Mouse (Mus musculus) heart, postnatal 10 days (tissue): Measurements from ENCODE around the gene Smad6. TPM values are rescaled to one million over a fixed set of nuclear protein-coding genes. Genes with fewer than 3 reads are reported as not detected.

Experiments used
- DNase-seq, 2 experiments: peaks; one replicate each; pipeline ENCODE4 v3.0.0; 2021
- intact Hi-C: fragments of 180-260 bp; cut with DNase I; formaldehyde crosslinking; loops from one replicate; pipeline ENCODE4 v1.15.1; 2025
- total RNA-seq, 2 experiments: library from RNA; stranded (reverse); gene quantifications; 2 replicates each; pipeline ENCODE4 v1.2.3; 2021

Gene Smad6
- total RNA-seq, 2 experiments from 2014 or later, result 16.1 to 19.4 TPM

DNA sequence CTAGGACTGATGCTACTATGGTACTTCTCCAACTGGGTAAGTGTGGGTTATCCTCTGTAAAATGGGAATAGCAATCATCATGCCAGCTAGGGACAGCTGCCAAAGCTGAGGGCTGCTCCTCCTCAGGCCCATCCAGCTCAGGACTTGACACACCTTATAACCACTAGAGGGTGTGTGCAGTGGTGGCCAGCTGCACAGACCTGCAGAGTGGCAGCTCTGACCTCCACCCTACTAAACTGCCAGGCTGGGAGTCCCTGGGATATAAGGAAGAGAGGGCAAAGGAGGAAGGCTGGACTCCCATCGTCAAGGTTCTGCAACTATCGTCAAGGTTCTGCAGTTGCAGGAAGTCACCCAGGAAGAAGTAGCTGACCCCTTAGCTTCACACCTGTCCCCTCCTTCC, 3.1 kb upstream of the Smad6 start:
- intact Hi-C loops, result loop anchor here (1.0 to 5.0 kb wide), 4 partner anchors 26 to 106 kb away; no protein-coding TSS in a partner anchor
- peak; percentile 42 to 45 for DNase-seq

DNA sequence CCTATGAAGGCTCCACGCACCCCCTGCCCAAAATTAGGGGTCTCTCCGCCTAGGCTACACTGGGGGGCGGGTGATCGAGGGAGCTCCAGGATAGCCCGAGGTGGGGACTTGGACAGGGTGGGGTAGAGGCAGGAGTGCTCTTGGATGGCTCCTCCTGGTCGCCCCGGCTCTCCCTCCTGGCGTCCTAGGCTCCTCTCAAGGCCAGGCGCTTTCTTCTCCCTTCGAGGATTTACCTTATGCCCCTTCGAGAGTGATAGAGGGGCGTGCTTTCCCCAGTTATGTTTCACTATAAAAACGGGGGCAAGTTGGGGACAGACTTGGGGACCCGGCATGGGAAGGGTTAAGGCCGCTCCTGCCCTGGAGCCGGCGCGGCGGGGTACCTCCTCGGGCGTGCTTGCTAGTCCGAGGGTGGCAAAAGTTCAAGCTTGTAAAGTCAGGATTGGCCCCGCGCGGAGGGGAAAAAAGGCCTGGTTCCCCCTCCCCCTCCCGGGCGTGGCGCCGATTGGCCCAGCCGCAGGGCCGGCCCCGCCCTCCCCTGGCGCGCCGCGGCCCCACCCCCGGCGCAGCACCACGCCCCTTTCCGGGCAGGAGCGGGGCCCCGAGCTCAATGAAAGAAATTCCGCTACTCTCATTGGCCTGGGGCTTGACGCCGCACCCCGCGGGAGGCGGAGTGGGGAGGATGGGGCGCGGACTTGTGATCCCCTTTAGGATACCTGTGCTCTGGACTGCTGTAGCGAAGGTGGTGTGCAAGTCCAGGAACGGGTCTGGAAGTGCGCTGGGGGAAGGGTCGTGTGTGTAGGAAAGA, 905 bp upstream of the Smad6 start:
- peak; percentile 97 to 98 for DNase-seq
- intact Hi-C loops, result loop anchor here (1.0 kb wide), 1 partner anchor 63 kb away; no protein-coding TSS in a partner anchor

DNA sequence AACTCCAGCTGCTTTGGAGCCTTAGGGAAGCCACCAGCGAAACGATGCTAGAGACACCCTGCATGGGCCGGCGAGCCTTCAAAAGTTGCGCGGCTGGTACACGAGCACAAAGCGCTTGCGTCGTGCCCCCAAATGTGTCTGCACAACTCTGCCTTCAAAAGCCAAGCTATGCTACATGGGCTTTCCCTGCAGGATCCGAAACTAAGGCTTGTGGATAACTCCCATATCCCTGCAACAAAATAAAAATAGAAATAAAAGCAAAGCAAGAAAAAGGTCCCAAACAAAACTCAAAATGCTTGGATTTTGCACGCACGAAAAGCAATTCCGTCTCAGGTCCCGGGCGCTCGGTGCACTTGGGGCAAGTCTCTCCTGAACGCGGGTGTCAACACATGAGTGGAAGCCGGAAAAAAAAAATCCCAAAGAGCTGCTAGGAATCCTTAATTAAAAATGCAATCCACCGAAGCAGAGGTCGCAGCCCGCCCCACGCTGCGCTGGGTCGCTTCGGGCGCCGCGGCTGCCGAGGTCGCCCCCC, 474 bp downstream of the Smad6 start:
- intact Hi-C loops, result no loop called here
- peak in 1 of 2 experiments; percentile 58 for DNase-seq

DNA sequence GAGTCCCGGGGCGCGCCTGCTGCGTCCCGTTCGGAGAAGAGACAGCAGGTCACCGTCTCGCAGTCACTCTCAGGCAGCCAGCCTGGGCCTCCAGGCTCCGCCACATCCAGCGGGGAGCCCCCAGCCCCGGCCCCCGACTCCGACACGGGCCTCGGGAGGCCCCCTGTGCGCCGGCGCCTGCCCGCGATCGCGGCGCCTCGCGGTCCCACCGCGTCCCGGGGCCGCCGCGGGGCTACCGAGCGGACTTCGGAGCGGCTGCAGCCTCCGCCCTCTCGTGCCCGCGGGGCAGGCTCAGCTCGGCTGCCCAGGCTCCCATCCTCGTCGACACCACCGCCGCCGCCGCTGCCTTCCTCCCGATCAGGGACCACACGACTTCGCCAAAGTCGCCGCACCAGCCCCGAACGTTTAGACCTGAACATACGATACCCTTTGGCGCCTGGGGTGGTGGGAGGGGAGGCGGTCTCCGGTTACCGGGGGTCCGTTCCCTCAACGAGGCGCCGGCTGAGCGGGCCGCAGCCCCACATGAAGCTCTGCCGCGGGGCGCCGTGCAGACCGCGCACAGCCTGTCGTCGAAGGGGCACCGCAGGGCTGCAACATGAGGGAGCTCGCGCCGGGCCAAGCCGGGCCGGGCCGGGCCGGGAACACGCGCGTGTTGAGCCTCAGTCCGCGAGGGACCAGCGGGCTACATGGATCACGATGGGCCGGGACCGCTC, 1.1 kb downstream of the Smad6 start:
- peak; percentile 62 for DNase-seq
- intact Hi-C loops, result no loop called here

DNA sequence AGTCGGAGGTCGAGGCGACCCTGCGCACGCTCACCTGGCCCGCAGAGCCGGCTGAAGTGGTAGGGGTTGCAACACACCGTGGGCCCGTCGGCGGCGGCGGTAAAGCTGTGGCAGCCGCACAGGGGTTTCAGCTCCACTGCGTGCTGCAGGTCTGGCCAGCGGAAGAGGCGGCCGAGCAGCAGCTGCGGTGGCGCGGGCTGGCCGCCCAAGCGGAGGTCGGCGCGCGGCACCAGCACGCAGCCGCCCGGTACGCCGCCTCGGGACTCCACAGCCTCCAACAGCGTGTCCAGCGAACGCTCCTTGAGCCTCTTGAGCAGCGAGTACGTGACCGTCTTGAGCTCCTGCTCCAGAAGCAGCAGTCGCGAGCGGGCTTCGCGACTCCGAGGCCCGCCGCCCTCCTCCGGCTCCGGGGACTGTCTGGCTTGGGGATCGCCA, 1.7 kb downstream of the Smad6 start:
- DNase-seq, result peak in 1 of 2 experiments; percentile 66
- intact Hi-C loops, result no loop called here

DNA sequence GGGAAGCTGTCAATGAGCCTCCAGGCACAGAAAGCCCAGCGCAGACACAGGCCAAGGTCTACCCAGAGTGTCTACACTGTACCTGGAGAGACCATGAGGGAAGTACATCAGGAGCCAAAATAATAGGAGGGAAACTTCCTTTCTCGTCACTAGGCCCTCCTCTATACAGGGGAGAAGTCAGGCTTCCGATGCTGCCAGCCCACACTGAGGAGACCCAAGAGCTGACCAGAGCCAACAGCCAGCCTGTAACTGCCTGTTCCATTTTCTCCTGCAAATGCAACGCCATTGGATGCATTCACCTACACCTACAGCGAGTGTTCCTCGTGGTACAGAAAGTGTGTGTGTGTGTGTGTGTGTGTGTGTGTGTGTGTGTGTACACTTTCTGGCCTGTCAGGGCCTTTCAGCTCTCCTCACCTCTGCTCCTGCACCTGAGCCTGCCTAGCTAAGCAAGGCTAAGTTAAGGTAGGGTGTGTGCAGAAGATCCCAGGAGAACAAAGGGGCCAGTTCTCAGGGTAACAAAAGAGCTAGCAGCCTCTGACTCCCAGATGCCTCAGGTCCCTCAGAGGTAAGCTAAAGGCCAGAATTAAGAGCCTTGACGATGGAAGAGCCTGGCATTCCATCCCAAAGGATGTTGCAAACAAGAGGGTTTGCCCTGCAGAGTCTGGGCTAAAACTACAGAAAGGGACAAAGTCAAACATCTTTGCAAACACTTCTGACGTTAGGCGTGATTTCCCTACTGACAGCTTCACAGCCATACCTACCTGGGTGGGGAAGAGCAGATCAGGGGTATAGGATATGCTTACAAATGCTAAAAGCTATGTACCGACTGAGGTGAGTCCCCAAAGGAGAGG, 2.6 kb downstream of the Smad6 start:
- intact Hi-C loops, result no loop called here
- peak; percentile 22 to 30 for DNase-seq

DNA sequence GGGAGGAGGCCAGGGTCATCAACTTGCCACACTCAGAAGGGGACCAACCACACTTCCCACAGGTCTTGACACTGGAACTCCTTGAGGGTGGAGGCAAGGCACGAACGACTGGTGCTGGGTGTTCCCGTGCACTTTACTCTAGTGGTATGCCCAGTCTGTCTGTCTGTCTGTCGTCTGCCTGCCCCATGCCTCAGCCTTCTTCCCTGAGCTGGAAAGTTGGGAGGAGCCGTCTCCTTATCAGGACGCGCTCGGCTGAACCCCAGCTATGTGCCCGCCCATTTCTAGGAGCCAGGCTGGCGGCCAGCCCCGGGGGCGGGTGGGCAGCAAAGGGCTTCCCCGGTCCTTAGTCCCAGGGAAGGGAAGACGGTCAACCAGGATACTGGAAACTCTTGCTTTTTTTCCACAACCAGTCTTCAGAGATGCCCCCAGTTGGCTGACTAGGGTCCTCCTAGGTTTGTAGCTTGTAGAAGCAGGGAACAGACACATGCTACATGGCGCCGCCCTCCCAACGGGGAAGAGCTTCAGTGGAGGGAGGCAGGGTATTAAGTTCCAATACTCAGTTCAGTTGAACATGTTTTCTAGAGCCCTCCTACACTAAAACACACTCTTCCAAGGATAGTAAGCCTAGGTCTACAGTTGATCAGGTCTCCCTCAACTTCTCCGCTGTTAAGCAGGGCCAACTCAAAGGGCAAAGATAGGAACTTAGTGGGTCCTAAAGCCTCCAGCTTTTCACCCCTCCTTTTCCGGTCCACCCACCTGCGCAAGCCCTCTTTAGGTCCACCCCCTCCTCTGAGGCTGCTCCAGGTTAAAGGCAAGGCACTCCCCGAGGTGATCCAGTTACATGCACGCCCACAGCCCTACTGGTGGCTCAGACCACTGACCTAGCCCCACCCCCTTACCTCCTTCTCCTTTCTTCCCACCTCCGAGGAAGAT, 3.7 kb downstream of the Smad6 start:
- intact Hi-C loops, result loop anchor here (2.0 kb wide), 1 partner anchor 25 kb away; no protein-coding TSS in a partner anchor
- DNase-seq, result peak; percentile 67 to 77

DNA sequence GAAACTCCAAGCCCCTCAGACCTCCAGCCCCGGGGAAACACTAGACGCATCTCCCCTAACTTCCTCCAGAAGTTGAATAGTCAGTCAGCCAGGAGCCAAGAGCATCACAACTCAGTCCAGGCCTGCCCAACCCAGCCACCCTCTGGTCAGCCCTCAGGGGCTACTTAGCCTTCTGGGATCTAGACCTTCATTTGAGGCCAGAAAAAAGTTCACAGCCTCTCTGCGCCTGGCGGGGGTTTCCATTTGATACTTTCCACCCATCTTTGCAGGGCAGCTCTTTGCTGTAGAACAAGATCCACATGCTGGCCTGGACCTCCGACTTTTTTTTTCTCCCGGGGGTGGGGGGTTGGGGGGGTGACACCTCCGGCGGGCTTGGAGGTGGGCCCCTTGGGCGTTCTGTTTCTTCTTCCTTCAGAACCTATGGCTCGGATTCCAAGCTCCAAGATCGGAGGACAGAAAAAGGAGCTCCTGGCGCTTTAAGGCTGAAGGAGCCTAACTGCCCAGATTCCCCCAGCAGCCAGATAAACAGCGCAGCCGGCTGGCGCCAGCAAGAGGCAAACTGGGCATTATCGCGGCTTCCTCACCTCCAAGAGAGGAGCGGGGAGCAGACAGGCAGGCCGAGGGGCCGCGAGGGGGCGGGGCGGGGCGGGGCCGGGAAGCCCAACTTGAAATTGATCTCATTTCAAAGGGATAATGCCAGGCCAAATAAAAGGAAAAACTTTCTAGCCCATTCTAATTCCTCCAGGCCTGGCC, 5.0 kb downstream of the Smad6 start:
- intact Hi-C loops, result loop anchor here (2.0 kb wide), 1 partner anchor 24 kb away; no protein-coding TSS in a partner anchor
- DNase-seq, result peak; percentile 79

DNA sequence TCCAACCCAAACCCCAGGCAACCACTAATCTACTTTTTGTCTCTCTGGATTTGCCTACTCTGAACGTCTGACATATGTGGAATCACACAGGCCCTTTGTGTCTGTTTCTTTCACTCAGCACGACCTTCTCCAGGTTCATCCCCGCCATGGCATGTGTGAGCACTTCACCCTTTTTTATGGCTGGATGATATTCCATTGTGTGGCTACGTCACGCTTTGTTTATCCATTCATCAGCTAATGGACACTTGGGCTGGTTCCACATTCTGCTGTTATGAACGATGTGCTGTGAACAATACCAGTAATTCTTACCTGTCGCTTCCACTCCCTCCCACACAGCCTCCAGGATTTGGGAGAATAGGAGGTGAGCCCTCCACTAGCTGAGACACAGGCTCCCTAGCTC, 5.8 kb downstream of the Smad6 start:
- no peak for DNase-seq
- intact Hi-C loops, result loop anchor here (2.0 kb wide), 1 partner anchor 23 kb away; no protein-coding TSS in a partner anchor

DNA sequence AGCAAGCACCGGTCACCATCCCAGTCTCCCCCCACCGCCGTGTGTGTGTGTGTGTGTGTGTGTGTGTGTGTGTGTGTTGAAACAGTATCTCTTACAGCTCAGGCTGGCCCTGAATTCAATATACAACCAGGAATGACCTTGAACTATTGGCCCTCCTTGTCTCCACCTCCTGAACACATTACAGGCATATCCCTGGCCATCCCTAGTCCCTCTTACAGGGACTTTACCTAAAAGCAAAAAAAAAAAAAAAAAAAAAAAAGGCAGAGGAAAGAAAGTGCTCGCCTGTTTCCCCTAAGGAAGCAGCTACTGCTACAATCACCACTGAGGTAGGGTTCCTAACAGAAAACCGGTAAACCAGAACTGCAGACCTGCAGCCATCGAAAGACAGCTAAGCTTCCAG, 7.1 kb downstream of the Smad6 start:
- intact Hi-C loops, result no loop called here
- DNase-seq, result no peak

DNA sequence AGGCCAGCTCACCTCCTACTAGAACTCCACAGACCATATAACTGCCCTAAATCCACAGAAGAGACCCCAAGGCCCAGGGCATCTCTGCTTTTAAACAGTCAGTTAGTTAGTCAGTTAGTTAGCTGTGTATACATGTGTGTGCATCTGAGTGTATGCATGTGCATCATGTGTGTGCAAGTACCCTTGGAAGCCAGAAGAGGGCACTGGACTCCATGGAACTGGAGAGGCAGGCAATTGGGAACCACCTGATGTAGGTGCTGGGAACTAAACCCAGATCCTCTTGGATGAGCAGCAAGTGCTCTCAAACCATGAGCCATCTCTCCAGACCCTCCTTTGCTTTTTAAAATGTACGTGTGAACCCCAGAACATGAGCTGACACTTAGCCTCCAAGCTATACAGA, 10.5 kb downstream of the Smad6 start:
- no peak for DNase-seq
- intact Hi-C loops, result no loop called here

DNA sequence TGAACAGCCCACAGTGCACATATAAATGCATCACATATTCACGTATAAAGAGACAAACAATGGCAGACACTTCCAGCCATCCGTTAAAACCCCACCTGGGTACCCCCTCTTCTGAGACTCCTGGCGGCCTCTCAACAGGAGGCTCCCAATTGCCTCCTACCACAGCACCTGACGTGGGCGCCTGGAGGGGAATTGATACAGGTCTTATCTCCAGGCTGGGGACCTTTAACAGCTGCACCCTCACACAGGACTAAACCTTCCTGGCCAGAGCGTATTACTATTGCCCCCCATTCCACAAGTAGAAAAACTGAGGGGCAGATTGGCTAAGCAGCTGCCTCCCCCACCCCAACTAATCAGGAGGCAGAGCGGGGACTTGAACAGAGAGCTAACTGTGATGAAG, 18.9 kb downstream of the Smad6 start:
- intact Hi-C loops, result no loop called here
- DNase-seq, result no peak

DNA sequence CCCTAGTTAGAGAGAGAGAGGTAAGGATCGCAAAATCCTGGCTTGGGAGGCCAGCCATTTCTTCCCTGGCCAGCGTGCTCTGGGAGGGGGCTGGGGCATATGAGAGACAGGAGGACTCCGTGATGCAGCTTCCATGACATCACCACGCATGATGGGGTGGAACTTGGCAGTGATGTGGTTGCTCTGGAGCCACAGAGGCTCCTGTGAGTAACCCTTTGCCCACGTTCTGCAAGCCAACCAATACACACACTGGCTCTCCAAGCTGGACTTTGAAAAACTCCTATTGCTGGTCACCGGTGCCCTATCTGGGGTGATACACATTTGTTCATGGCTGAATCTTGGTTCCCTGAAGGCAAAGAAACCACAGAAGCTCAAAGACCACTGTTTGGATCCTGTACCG, 20.8 kb downstream of the Smad6 start:
- intact Hi-C loops, result no loop called here
- no peak for DNase-seq

DNA sequence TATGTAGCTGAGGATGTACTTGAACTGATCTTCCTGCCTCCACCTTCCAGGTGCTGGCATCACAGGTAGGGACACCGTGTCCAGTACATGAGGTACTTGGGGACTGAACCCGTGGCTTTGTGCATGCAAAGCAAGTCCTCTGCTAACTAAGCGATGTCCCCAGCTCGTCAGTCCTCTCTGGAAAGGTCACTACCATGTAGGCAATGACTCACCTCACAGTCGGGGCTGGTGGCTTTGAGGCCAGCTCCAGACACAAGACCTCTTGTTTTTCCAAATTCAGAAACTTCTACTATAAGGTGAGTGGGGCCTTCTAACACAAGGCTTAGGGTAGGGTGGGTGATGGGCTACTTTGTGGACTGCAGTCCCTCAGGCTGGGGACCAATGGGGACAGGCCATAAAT, 21.8 kb downstream of the Smad6 start:
- intact Hi-C loops, result no loop called here
- DNase-seq, result no peak

DNA sequence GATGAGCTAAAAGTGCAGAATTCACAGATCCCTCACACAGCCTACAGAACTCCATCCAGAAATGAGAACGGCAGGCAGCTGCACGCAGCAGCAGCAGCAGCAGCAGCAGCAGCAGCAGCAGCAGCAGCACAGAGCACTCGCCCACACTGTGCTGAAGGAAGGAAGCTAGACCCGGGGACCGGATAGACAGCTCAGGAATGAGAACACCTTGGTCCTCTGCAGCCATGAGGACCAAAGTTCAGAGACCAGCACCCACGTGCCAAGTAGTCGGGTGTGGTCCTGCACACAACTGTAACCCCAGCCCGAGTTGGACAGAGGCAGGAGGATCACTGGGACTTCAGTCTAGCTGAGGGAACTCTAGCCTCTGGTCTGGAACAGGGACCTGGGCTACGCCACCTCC, 22.7 kb downstream of the Smad6 start:
- intact Hi-C loops, result no loop called here

DNA sequence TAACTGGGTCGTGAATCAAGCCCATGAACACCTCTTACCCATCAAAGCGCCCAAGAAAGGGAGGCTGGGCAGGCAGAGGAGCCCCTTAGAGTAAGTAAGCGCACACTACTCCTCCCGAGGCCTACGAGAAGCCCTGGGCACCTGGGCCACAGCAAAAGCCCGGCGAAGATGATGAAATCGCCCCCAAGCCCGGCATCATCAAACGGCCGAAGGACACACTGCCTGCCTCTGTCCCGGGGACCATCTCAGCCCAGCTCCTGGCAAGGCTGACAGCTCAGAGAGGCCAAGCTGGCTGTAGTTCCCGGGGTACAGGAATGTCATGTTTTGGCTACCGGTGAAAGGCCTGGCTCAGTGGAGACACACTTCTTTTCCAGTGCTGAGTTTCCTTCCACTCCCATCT, 23.8 kb downstream of the Smad6 start:
- intact Hi-C loops, result no loop called here
- no peak for DNase-seq

More for the DNA sequence above, 22.7 kb downstream of the Smad6 start:
- DNase-seq, result no peak

DNA sequence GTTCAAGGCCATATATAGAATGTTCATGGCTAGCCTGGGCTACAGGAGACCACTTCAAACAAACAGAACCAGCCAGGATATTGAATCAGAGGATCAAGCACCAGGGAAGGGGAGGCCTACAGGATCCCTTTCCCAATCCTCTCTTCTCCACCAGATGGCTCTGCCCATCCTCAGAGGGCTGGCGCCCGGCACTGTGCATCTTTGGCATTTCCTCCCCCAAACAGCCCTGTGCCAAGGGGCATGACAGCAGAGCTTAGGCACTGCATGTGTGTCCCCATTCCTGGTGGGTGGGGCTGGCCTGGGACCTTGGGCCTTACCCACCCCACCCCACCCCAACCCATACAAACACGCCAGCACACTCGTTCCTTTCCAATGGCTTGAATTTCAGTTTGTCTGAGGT, 24.4 kb downstream of the Smad6 start:
- DNase-seq, result no peak
- intact Hi-C loops, result no loop called here

DNA sequence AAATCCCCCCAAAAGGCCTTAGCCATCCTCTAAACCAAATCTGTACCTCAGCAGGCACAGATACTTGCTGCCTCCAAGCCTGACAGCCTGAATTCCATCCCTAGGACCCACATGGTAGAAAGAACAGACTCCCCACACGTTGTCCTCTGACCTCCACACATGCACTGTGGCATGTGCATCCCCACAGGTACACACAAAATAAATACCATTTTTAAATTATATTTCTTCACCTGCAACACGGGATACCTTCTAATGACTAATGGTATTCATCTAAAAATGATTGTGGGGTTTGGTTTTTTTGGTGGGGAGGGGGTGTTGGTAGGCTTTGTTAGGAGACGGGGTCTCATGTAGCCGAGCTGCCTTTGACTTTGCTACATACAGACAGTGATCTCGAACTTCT, 28.6 kb downstream of the Smad6 start:
- no peak for DNase-seq
- intact Hi-C loops, result loop anchor here (2.0 kb wide), 1 partner anchor 24 kb away; no protein-coding TSS in a partner anchor

DNA sequence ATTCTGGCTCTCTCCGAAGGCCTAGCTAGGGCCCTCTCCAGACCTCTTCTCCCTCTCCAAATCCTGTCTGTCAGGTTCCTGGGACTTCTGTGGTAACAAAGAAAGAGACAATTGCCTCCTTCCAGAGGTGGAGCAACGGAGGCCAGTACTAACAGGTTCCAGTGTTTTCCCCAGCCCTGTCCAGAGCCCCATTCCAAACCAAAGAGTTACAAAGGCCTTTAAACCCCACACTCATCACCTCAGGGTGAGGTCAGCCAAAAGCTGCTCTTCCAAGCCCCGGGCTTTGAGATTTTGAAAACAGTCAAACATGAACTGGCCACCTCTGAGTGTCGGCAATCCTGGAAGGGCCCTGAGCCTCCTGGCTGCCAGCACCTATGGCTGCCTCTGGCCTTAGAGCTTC, 29.1 kb downstream of the Smad6 start:
- intact Hi-C loops, result loop anchor here (2.0 kb wide), 1 partner anchor 24 kb away; no protein-coding TSS in a partner anchor

More for the DNA sequence above, 29.1 kb downstream of the Smad6 start:
- no peak for DNase-seq
